ENCODE assay signal across 8 mouse cellular contexts in the genomic region with DNA sequence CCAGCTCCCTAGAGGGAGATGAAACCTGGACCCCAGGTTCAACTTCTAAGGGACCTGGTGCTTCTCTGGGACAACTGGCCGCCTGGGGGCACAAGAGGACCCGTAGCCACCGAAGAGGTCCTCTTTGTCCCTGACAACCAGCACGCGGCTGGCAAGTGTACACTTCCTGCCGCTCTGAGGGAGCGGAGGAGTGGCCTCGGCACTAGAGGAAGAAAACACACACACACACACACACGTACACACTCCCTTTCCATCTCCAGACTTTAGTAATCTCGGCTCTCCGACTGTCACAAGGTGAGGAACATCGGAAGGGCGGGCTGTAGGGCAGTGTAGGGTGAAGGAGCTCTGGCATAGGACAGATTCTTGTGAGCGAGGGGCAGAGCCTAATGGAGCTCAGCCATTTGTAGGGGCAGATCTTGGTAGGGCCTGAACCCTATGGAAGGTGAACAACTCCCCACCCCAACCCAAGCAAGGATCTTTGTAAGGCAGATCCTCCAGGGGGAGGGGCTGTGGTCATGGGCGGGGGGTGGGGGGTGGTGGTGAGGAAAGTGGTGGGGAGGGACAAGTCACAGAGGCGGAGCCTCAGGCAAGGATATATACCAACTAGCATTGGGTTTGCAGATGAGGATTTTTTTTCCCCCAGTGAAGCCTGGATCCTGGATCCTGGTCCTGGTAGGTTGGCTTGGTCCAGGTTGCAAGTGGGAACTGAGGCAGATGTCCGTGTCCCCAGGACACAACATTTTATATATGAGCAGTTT. TPM values are rescaled to one million over a fixed set of nuclear protein-coding genes. Genes with fewer than 3 reads are reported as not detected.
DNase-seq lines count a peak whose midpoint lies in the region; ATAC-seq and TF ChIP-seq lines count a peak whose summit lies in the region.

No protein-coding gene starts in this region.

- 8% methylated on average over 17 of the region's 17 CpGs for WGBS in embryonic facial prominence, embryonic 12.5 days
- WGBS in kidney, adult 2 months = 11% methylated on average over 17 of the region's 17 CpGs
- WGBS in liver, embryonic 12.5 days (ENCODE audit: insufficient replicate concordance) = 7% methylated on average over 17 of the region's 17 CpGs

- H3K4me3 ChIP-seq in embryonic facial prominence, embryonic 12.5 days = peak overlapping the region; percentile 31
- peak overlapping the region; percentile 63 for H3K4me3 ChIP-seq in kidney, adult 2 months (ENCODE audit: insufficient read depth, low read depth, low read length)
- H3K4me3 ChIP-seq in liver, embryonic 12.5 days = peak overlapping the region; percentile 38
- peak overlapping the region; percentile 19 for H3K4me3 ChIP-seq in myocyte

- H3K27me3 ChIP-seq in embryonic facial prominence, embryonic 12.5 days = no peaks in the 10 kb centered on the region
- no peaks in the 10 kb centered on the region for H3K27me3 ChIP-seq in kidney, adult 2 months (replicated peaks; ENCODE audit: control insufficient read depth, insufficient read depth, low read length)
- 0 out of 2 replicates have a peak, but pooled peaks cover 3% of the 10 kb centered on the region for H3K27me3 ChIP-seq in liver, embryonic 12.5 days (replicated peaks)
- no peaks in the 10 kb centered on the region for H3K27me3 ChIP-seq in myocyte (ENCODE audit: control insufficient read depth, insufficient read depth, insufficient read length)

- no peaks in the 10 kb centered on the region for H3K9me3 ChIP-seq in embryonic facial prominence, embryonic 12.5 days
- H3K9me3 ChIP-seq in liver, embryonic 12.5 days (replicated peaks) = no peaks in the 10 kb centered on the region

- H3K4me1 ChIP-seq in embryonic facial prominence, embryonic 12.5 days = peaks cover 12% of the 10 kb centered on the region; the same call in 1 of the 2 replicates
- H3K4me1 ChIP-seq in kidney, adult 2 months (ENCODE audit: control insufficient read depth, insufficient read depth, low read length) = peaks cover 2% of the 10 kb centered on the region; the same call in 1 of the 2 replicates
- H3K4me1 ChIP-seq in liver, embryonic 12.5 days = peaks cover 33% of the 10 kb centered on the region

- peak overlapping the region; percentile 50 for H3K9ac ChIP-seq in embryonic facial prominence, embryonic 12.5 days
- H3K9ac ChIP-seq in liver, embryonic 12.5 days = peak overlapping the region; percentile 25

- no peaks in the 10 kb centered on the region for H3K36me3 ChIP-seq in embryonic facial prominence, embryonic 12.5 days
- H3K36me3 ChIP-seq in kidney, adult 2 months (ENCODE audit: control insufficient read depth, insufficient read depth, low read length) = no peaks in the 10 kb centered on the region
- H3K36me3 ChIP-seq in liver, embryonic 12.5 days = no peaks in the 10 kb centered on the region
- H3K36me3 ChIP-seq in myocyte (ENCODE audit: control insufficient read depth, insufficient read depth) = no peaks in the 10 kb centered on the region

- no peaks in the 10 kb centered on the region for H3K79me2 ChIP-seq in myocyte (ENCODE audit: control insufficient read depth, insufficient read depth)

- TF ChIP-seq CTCF in kidney, adult 2 months (conservative IDR thresholded peaks at IDR 0.05; ENCODE audit: insufficient read depth, insufficient read length, low read depth, low read length) = peak; percentile 66

- peak; percentile 78 for ATAC-seq in embryonic facial prominence, embryonic 12.5 days (ENCODE audit: insufficient number of reproducible peaks, insufficient read depth, low FRiP score, low TSS enrichment)
- ATAC-seq in liver, embryonic 12.5 days = peak; percentile 72

- peak overlapping the region; percentile 56 for H3K4me2 ChIP-seq in embryonic facial prominence, embryonic 12.5 days (replicated peaks)
- H3K4me2 ChIP-seq in liver, embryonic 12.5 days = peak overlapping the region; percentile 63
- peak overlapping the region; percentile 87 for H3K4me2 ChIP-seq in myocyte (ENCODE audit: low read depth)

- peak overlapping the region; percentile 43; the same call in 1 of the 2 replicates for H3K27ac ChIP-seq in embryonic facial prominence, embryonic 12.5 days
- peak overlapping the region; percentile 66 for H3K27ac ChIP-seq in kidney, adult 2 months (ENCODE audit: insufficient read depth, low read depth, low read length)
- H3K27ac ChIP-seq in liver, embryonic 12.5 days = no peak overlapping the region

- TF ChIP-seq POLR2A in kidney, adult 2 months (IDR thresholded peaks at IDR 0.05; ENCODE audit: low read depth, low read length) = no peak
- TF ChIP-seq POLR2A in myocyte (IDR thresholded peaks at IDR 0.05; ENCODE audit: insufficient read length, low read depth) = peak; percentile 42

- H3ac ChIP-seq in myocyte (ENCODE audit: control insufficient read depth, insufficient read length) = no peak overlapping the region

- peak; percentile 29 for DNase-seq in 3T3-L1 (ENCODE audit: low read depth, low spot score)
- DNase-seq in adrenal gland, postnatal 25 days = peak; percentile 83
- peak; percentile 81 for DNase-seq in heart, adult 8-10 months (ENCODE audit: low spot score)
- peak; percentile 91 for DNase-seq in kidney, adult 2 months
- DNase-seq in spleen, postnatal 4 days (ENCODE audit: low spot score in 2 of 2) = peak; percentile 72 to 79

TF ChIP-seq in myocyte, 11 proteins besides CTCF, POLR2A, EP300 and RAD21:
- no peak for TF ChIP-seq SRF (IDR thresholded peaks at IDR 0.05; ENCODE audit: control insufficient read depth, insufficient read length, low read depth)
- TF ChIP-seq USF1 (IDR thresholded peaks at IDR 0.05; ENCODE audit: low read depth) = no peak
- no peak for TF ChIP-seq TCF12 (IDR thresholded peaks at IDR 0.05; ENCODE audit: insufficient read depth, poor library complexity, severe bottlenecking)
- no peak for TF ChIP-seq REST (IDR thresholded peaks at IDR 0.05; ENCODE audit: insufficient read depth, insufficient read length)
- no peak for TF ChIP-seq TCF3 (IDR thresholded peaks at IDR 0.05; ENCODE audit: insufficient read length, low read depth)
- TF ChIP-seq E2F4 (IDR thresholded peaks at IDR 0.05; ENCODE audit: insufficient read depth) = no peak
- no peak for TF ChIP-seq POLR2AphosphoS2 (IDR thresholded peaks at IDR 0.05; ENCODE audit: insufficient read length, low read depth)
- TF ChIP-seq MYOD1 (IDR thresholded peaks at IDR 0.05; ENCODE audit: control insufficient read depth in 1 of 3, insufficient read length in 2 of 3, low read depth in 2 of 3) = peak in 1 of 3 experiments; percentile 9
- no peak for TF ChIP-seq CEBPB (IDR thresholded peaks at IDR 0.05; ENCODE audit: insufficient read depth, poor library complexity, severe bottlenecking)
- no peak for TF ChIP-seq MYOG (IDR thresholded peaks at IDR 0.05; ENCODE audit: control insufficient read depth in 1 of 3, insufficient read depth in 1 of 3, insufficient read length in 2 of 3, low read depth in 2 of 3)
- TF ChIP-seq MAX (IDR thresholded peaks at IDR 0.05; ENCODE audit: low read depth) = peak; percentile 73
TF ChIP-seq in myocyte: peak in this region for 2.

RNA-seq across cellular contexts. Expression of gene Stk25, which starts 10.5 kb away (rescaled TPM):
- total RNA-seq in adrenal gland, postnatal 25 days (2021) = 98.3 and 156 TPM in 2 replicates
- 196 and 197 TPM in 2 replicates for polyA plus RNA-seq in embryonic facial prominence, embryonic 12.5 days (2016; fragmentation: Nextera tagmentation; extraction: Ambion mirVana)
- 100 to 1,000 TPM in 1 of 4 experiments, 10 to 100 TPM in 3; 83.1 to 100 (median 91.5) TPM for total RNA-seq in heart, adult 8-10 months (2022)
- polyA plus RNA-seq in kidney, adult 2 months (2012; rRNA removed) = 102 and 103 TPM in 2 replicates
- 60.1 and 65.0 TPM in 2 replicates for polyA plus RNA-seq in liver, embryonic 12.5 days (2016; fragmentation: Nextera tagmentation; extraction: Ambion mirVana)
- polyA plus RNA-seq in myocyte (2012; fragmentation: generic; extraction: Trizol) = 119 TPM

RNA-seq across cellular contexts. Expression of gene Bok, which starts 16.5 kb away (rescaled TPM):
- 10.9 and 12.6 TPM in 2 replicates for total RNA-seq in adrenal gland, postnatal 25 days (2021)
- 34.2 and 38.8 TPM in 2 replicates for polyA plus RNA-seq in embryonic facial prominence, embryonic 12.5 days (2016; fragmentation: Nextera tagmentation; extraction: Ambion mirVana)
- 1 to 10 TPM; 2.5 to 3.0 (median 2.6) TPM for total RNA-seq in heart, adult 8-10 months (2022)
- 55.9 and 62.3 TPM in 2 replicates for polyA plus RNA-seq in kidney, adult 2 months (2012; rRNA removed)
- polyA plus RNA-seq in liver, embryonic 12.5 days (2016; fragmentation: Nextera tagmentation; extraction: Ambion mirVana) = 8.7 TPM in 2 replicates
- 37.8 TPM for polyA plus RNA-seq in myocyte (2012; fragmentation: generic; extraction: Trizol)

Comparison
In these comparisons a context has a peak if more than half of its experiments do, and no peak if none do; other contexts are left out.
1. DNase-seq: peak in every context shown above with its lines; median percentile 91 in kidney, adult 2 months; 83 in adrenal gland, postnatal 25 days; 81 in heart, adult 8-10 months; 76 in spleen, postnatal 4 days; 29 in 3T3-L1.